Mouse (Mus musculus) ES-E14 (cell line): ENCODE measurements at regions not wholly inside any gene's neighbourhood (a gene's known extent, or its start where the extent isn't known, plus 50 kb on each side); places are given as distances from the start of the nearest gene placed in this dataset.
"Not testable (repeated sequence)": the region's sequence is repeated elsewhere in the genome, so short reads cannot be mapped to it uniquely, and the experiment has no call there.

Experiments used
- DNase-seq: peaks from one replicate; pipeline ENCODE4 v3.0.0-alpha.2; 2013; ENCODE audit warnings: low read depth, low spot score
- H3K27ac ChIP-seq: 2 replicates; pipeline ENCODE4 v1.5.1; 2012; ENCODE audit warnings: low read depth, mild to moderate bottlenecking, low read length, moderate library complexity, mixed read lengths; ENCODE audit not compliant: poor library complexity, insufficient read depth, severe bottlenecking
- H3K36me3 ChIP-seq: 2 replicates; pipeline ENCODE4 v1.6.1; 2012; ENCODE audit warnings: mild to moderate bottlenecking, low read length, moderate library complexity, mixed read lengths; ENCODE audit not compliant: control insufficient read depth, poor library complexity, insufficient read depth, severe bottlenecking
- H3K4me1 ChIP-seq, 2 experiments: fragments of 150-350 bp in 1 of 2; sonication (generic) in 1 of 2; 2 replicates each; pipeline ENCODE4 v1.6.1; 2012; ENCODE audit warnings: low read length in 2 of 2, mild to moderate bottlenecking in 1 of 2, mixed read lengths in 1 of 2; ENCODE audit not compliant: control insufficient read depth in 2 of 2, insufficient read depth in 2 of 2, poor library complexity in 1 of 2
- H3K4me3 ChIP-seq, 2 experiments: fragments of 150-350 bp in 1 of 2; sonication (generic) in 1 of 2; 2 replicates each; pipeline ENCODE4 v1.5.1; 2012; ENCODE audit warnings: low read length in 2 of 2, low read depth in 1 of 2, mild to moderate bottlenecking in 1 of 2, mixed read lengths in 1 of 2; ENCODE audit not compliant: insufficient read depth in 1 of 2, poor library complexity in 1 of 2, severe bottlenecking in 1 of 2
- H3K9ac ChIP-seq: 2 replicates; pipeline ENCODE4 v1.6.1; 2012; ENCODE audit warnings: low read depth, mild to moderate bottlenecking, low read length, mixed read lengths; ENCODE audit not compliant: poor library complexity, insufficient read depth, severe bottlenecking
- H3K9me3 ChIP-seq: fragments of 150-350 bp; sonication (generic); 2 replicates; pipeline ENCODE4 v1.6.1; 2012; ENCODE audit warnings: low read depth, mild to moderate bottlenecking, low read length; ENCODE audit not compliant: control insufficient read depth, insufficient read depth
- CHD2 ChIP-seq: IDR thresholded peaks from 2 replicates; pipeline ENCODE4 v1.6.1; 2014; ENCODE audit warnings: mild to moderate bottlenecking, low read depth, low read length, inconsistent platforms
- HCFC1 ChIP-seq: IDR thresholded peaks from 2 replicates; pipeline ENCODE4 v1.6.1; 2012; ENCODE audit warnings: low read length, inconsistent platforms, borderline replicate concordance; ENCODE audit not compliant: insufficient read depth
- MAFK ChIP-seq: IDR thresholded peaks from 2 replicates; pipeline ENCODE4 v1.6.1; 2014; ENCODE audit warnings: mild to moderate bottlenecking, low read depth, low read length, inconsistent platforms; ENCODE audit not compliant: insufficient read depth
- ZC3H11A ChIP-seq: IDR thresholded peaks from 2 replicates; pipeline ENCODE4 v1.6.1; 2012; ENCODE audit warnings: low read depth, mild to moderate bottlenecking, inconsistent platforms, low read length, borderline replicate concordance
- ZNF384 ChIP-seq: IDR thresholded peaks from 2 replicates; pipeline ENCODE4 v1.6.1; 2012; ENCODE audit warnings: low read depth, low read length, inconsistent platforms
- in situ Hi-C, 2 experiments: fragments of 600-800 bp; cut with MboI; formaldehyde crosslinking; loops; one replicate each; pipeline ENCODE4 v1.15.1; 2025; ENCODE audit warnings: low sequenced_read_pairs in 2 of 2, inconsistent platforms in 1 of 2; ENCODE audit not compliant: unreplicated experiment in 2 of 2

DNA sequence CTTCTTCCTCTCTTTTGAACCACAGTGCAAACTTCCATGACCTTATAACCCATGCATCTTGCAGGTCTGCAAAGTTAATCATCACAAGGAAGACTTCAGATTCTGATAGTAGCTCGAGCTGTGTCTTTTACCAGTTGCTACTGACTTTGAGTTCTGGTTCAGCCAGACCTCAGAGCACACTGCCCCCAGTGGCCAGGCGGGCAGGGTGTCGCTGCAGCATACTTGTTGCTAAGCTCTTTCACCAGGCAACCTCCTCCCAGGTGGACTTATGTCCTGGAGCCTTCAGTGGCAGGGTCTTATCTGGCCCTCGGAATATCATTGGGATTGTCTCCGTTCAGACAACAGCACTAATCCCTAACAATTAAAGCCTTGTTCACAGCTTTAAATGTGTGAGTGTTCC is 146.7 kb upstream of the Trpc7 start:
- no peak for DNase-seq
- Histone ChIP-seq H3K9ac (no peak overlapping the region), H3K36me3 (no peaks in the 10 kb centered on the region), H3K27ac (no peak overlapping the region), H3K4me3 (no peak overlapping the region), H3K4me1 (no peaks in the 10 kb centered on the region), H3K9me3 (no peaks in the 10 kb centered on the region)
- in situ Hi-C loops = no loop called here
- no peak for TF ChIP-seq HCFC1
- no peak for TF ChIP-seq CHD2
- no peak for TF ChIP-seq ZNF384
- TF ChIP-seq MAFK = no peak
- no peak for TF ChIP-seq ZC3H11A

DNA sequence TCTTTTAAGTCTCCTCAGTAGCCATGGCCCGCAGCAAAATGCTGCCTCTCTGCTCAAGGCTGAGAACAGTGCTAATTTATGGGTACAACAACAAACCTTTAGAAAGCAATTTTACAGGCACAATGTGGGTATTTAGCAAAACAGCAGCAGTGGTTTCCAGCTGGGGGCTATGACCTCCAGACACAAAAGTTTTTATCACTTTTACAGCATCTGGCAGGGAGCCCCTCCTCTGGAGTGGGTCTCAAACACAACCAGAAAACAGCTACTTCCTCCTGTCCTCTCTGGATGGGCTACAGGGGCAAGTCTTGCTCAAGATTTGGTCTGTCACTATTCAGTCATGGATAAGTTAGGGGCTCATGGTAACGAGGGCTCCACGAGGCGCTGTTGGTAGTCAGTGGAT is 137.1 kb upstream of the Trpc7 start:
- TF ChIP-seq ZNF384 (no peak), CHD2 (no peak), ZC3H11A (no peak), MAFK (no peak), HCFC1 (no peak)
- in situ Hi-C loops = no loop called here
- Histone ChIP-seq H3K9me3 (no peaks in the 10 kb centered on the region), H3K4me1 (no peaks in the 10 kb centered on the region), H3K4me3 (no peak overlapping the region), H3K36me3 (no peaks in the 10 kb centered on the region), H3K9ac (no peak overlapping the region), H3K27ac (no peak overlapping the region)
- no peak for DNase-seq

DNA sequence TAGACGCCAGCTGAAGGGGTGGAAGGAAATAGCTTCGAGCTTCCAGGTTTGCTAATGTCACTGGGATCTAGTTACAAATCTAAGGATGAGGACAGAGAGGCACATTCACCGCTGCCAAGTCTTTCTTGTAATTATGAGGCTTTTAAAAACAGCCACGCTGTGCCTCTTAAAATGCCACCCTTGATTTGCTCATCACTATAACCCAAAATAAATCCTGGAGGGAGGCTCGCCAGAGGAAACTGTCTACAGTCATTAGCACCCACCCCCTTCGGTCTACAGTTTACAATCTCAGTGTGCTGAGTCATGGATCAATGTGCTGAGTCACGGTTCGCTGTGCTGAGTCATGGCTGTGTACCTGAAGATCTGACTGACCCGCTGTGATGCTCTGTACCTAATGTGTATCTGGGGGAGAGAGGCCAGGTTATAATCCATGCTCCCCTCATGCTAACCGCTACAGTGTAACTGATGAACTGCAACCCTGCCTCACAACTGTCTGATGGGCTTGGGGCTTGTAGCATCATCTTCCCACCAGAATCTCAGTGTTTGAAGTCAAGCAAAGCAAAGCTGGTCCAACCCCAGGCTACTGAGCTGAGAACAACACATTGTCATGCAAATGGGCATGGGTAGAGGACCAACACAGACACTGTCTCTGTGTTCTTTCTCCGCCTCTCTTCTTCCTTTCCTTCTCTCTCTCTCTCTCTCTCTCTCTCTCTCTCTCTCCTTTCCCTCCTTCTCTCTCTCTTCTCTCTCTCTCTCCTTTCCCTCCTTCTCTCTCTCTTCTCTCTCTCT is 122.0 kb upstream of the Trpc7 start:
- Histone ChIP-seq H3K27ac (no peak overlapping the region), H3K4me1 (no peaks in the 10 kb centered on the region; a peak in 1 of 4 replicates), H3K36me3 (no peaks in the 10 kb centered on the region), H3K4me3 (no peak overlapping the region), H3K9me3 (no peaks in the 10 kb centered on the region), H3K9ac (no peak overlapping the region)
- peak; percentile 38 for DNase-seq
- TF ChIP-seq MAFK (peak; percentile 99), CHD2 (no peak)
- in situ Hi-C loops = no loop called here

DNA sequence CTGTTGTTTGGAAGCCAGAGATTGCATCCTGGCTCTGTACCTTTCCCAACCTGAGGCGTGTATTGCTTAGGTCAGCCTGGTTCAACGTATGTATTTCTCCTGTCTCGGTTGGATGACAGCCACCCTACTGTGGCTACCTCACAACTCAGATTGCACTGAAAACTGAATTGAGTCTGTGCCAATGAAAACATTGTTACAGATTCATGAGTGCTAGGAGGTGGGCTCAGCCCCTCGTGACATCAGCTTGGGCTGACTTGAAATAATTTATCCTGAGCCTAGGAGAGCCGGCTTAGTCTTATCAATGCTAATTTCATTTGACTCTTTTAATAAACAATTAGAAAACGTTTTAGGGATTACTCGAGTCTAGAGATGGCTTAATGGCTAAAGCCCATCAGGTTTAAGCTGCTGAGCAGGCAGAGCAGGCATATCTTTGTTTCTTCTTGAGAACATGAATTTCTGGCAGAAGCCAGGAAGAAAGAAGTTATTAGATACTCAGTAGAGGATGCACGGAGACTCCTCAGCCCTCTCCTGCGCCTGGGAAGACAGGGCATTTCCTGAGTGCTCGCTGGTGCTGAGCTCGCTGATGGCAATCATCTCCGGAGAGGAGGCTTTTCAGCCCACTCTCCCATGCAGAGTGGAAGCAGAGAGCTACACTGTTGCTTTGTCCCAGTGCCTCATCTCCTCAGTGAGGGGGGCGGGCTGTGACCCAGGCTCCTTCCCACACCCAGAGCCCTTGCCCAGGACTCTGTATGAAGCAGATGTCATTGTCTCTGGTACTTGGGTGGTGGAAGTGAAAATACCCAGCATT is 120.9 kb upstream of the Trpc7 start:
- DNase-seq = no peak
- H3K4me3 ChIP-seq = no peak overlapping the region
- no peaks in the 10 kb centered on the region for H3K36me3 ChIP-seq
- peaks cover 0 to 2% of the 10 kb centered on the region in 2 experiments; a peak in 1 of 4 replicates for H3K4me1 ChIP-seq
- H3K9ac ChIP-seq = no peak overlapping the region
- no peak overlapping the region for H3K27ac ChIP-seq
- H3K9me3 ChIP-seq = no peaks in the 10 kb centered on the region
- TF ChIP-seq ZNF384 = no peak
- in situ Hi-C loops = no loop called here

DNA sequence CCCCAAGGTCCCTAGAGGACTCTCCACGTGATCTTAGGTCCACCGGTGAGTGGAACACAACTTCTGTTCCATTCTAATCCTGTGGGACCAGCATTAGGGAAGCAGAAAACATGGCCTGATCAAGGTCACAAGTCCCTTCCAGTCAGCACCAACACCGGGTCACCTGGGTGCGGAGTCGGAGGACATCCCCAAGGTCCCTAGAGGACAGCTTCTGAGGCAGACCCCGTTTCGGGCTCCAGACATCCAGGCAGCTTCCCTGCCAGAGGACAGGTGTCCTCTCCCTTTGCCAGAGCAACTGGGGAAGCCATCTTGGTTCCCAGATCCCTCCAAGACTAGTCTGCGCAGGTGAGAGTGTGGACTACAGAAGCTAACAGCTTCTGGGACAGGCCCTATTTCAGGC is 111.4 kb upstream of the Trpc7 start:
- in situ Hi-C loops = not testable (repeated sequence)

More for the DNA sequence above, 111.4 kb upstream of the Trpc7 start:
- H3K4me1 ChIP-seq, H3K27ac ChIP-seq, H3K9me3 ChIP-seq, H3K36me3 ChIP-seq, H3K9ac ChIP-seq, DNase-seq, H3K4me3 ChIP-seq: not testable (repeated sequence)
